Mouse (Mus musculus): ENCODE measurements at regions not wholly inside any gene's neighbourhood (a gene's known extent, or its start where the extent isn't known, plus 50 kb on each side); places are given as distances from the start of the nearest gene placed in this dataset.
A peak's percentile ranks its signal among the peaks of the same experiment; 100 is the strongest.

- no peak for DNase-seq (ENCODE audit: low spot score in 2 of 2)
Measured at GRCm38 (mm10) chr11:23996250-23996649, 78.6 kb downstream of the A830031A19Rik start.

DNA sequence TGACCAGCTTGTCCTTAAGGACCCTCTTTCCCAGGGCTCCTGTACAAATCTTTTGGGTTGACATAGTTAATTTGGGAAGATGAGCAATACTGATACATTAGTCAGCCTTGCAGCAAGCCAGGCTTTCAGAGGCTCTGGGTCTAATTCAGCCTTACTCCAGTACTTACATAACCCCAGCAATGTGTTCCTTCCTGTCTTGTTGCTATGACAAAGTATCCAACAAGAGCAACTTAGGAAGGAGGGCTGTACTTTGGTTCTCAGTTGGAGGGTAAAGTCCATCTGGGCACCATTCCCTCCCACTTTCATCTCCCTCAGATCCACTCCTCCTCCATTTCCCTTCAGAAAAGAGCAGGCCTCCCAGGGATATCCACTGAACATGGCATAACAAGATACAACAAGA lies 80.7 kb downstream of the A830031A19Rik start:
- no peak for DNase-seq (ENCODE audit: low spot score in 2 of 2)

DNA sequence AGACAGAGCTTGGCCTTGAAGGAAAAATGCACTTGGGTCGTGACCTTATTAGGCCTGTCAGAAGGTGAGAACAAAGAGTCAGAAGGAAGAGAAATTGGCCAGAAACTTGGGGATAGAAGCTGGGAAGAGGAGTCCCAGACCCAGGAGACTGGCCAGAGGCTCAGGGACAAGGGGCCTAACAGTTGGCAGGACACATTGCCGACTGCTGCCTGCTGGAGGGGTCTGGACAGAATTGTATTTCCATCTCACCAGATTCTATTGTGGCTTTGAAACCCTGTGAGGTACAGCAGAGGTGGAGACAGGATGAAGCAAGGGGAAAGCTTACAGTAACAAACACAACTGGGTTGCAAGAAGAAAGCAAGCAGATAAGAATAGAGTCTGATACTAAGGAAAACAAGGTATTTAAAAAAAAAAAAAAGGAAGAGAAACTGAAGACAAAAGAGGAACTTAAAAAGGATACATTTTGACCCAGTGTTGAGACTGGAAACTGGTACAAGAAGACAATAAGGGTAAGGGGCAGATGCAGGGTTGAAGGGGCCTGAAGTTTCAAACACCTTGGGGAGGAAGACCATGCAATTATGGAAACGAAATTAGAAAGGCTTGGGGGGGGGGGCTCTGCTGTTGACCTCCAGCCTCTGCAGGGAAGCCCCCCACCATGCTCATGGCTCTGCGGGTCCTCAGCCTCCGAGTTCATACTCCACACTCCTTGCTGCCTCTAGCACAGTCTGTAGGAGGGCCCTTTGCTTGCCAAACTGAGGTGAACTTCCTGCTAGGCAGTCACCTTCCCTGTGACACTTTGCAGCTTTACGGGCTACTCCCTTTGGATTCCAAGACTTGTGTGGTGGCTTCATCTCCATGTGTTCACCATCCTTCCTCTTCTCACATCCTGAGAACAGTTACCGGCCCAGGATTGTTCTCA lies 87.1 kb downstream of the A830031A19Rik start:
- DNase-seq (ENCODE audit: low spot score in 2 of 2): no peak

DNA sequence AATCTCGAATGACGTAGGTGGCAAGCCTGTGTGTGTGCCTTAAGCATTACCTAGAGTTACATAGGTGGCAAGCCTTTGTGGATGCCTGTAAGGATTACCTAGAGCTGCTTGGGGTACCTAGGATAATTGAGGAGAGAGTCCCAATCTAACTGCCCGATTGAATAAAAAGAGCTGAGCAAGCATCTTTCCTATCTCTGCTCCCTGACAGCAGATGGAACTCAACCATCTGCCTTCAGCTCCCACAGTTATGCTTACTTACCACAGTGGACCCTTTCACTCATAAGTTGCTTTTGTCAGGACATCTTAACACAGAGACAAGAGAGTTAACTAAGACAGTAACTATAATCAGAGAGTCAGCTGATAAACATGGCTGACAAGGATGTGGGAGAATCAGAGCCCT lies 89.6 kb downstream of the A830031A19Rik start:
- no peak for DNase-seq (ENCODE audit: low spot score in 2 of 2)

- DNase-seq (ENCODE audit: low spot score in 2 of 2): peak; percentile 19 to 23
Measured at GRCm38 (mm10) chr11:23979332-23979731, 84.3 kb upstream of the Papolg start.

- no peak for DNase-seq (ENCODE audit: low spot score in 2 of 2)
Measured at GRCm38 (mm10) chr11:23978300-23978699, 83.2 kb upstream of the Papolg start.

DNA sequence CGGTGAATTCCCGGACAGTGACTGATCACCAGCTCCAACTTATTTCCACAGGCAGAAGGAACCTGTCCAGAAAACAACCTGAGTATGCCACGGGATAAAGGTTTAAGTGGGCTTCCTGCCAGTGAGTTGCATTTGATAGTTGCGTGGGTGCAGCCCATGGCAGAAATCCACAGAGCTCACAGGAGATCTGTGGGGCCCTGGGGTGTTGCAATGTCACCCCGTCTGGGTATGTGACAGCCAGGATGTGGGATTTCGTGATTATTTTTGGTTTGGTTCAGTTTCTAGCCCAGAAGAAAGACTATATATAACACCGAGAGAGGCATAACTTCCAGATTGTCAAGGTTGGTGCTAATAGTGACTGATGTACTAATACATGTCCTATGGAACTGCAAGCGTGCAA lies 82.0 kb upstream of the Papolg start:
- no peak for DNase-seq (ENCODE audit: low spot score in 2 of 2)

- DNase-seq (ENCODE audit: low spot score in 2 of 2): no peak
Measured at GRCm38 (mm10) chr11:23954323-23954722, 59.3 kb upstream of the Papolg start.

- no peak for DNase-seq (ENCODE audit: low spot score in 2 of 2)
Measured at GRCm38 (mm10) chr11:23945966-23946365, 50.9 kb upstream of the Papolg start.
